Mouse (Mus musculus): ENCODE data around the gene Zfyve16. TPM values are rescaled to one million over a fixed set of nuclear protein-coding genes. Genes with fewer than 3 reads are reported as not detected.

Zfyve16 gene
- 11.1 TPM for polyA plus RNA-seq (2015; fragmentation: Illumina TruSeq; extraction: RNeasy Lipid Tissue Mini Kit (QIAGEN cat#74804); ENCODE audit: low read depth, low replicate concordance)

GRCm38 (mm10) chr13:92530721-92531211 is at the start of gene Zfyve16:
Gene Zfyve16 (minus strand): TSS chr13:92530868.

DNA sequence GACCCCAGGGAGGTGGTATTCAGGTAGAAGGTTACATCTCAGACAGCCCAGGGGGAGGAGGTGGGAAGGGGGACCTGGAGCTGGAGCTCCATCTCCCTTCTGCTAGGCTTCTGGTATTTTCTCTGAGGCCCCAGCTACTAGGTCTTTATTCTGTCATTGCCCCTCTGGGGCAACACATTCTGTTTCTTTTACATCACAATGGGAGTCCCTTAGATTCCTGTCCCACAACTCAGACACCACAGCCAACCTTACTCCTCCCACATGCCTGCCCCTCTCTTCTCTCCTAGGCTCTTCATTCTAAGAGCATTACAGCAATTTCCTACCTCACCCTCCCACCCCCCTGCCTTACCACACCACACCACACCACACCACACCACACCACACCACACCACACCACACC is 45.4 kb upstream of the Zfyve16 start, which contains the start of gene Spz1:
Gene Spz1 (minus strand): TSS at position 101 of the 400 bp plus-strand sequence.

GRCm38 (mm10) chr13:92483852-92484463 is 46.7 kb downstream of the Zfyve16 start, which contains the start of gene Fam151b:
Gene Fam151b (minus strand): TSS chr13:92484015.

Other genes starting within 250 kb of the Zfyve16 start
- gene Gm20379, start 224.9 kb downstream of the Zfyve16 start, polyA plus RNA-seq (2015; fragmentation: Illumina TruSeq; extraction: RNeasy Lipid Tissue Mini Kit (QIAGEN cat#74804); ENCODE audit: low read depth, low replicate concordance) = not detected
- 2.6 TPM for gene Dhfr, start 176.1 kb downstream of the Zfyve16 start, polyA plus RNA-seq (2015; fragmentation: Illumina TruSeq; extraction: RNeasy Lipid Tissue Mini Kit (QIAGEN cat#74804); ENCODE audit: low read depth, low replicate concordance)
- gene Msh3, start 175.9 kb downstream of the Zfyve16 start, polyA plus RNA-seq (2015; fragmentation: Illumina TruSeq; extraction: RNeasy Lipid Tissue Mini Kit (QIAGEN cat#74804); ENCODE audit: low read depth, low replicate concordance) = 15.7 TPM
- 22.1 TPM for gene Ankrd34b, start 105.0 kb downstream of the Zfyve16 start, polyA plus RNA-seq (2015; fragmentation: Illumina TruSeq; extraction: RNeasy Lipid Tissue Mini Kit (QIAGEN cat#74804); ENCODE audit: low read depth, low replicate concordance)
- gene Fam151b, start 46.9 kb downstream of the Zfyve16 start, polyA plus RNA-seq (2015; fragmentation: Illumina TruSeq; extraction: RNeasy Lipid Tissue Mini Kit (QIAGEN cat#74804); ENCODE audit: low read depth, low replicate concordance) = 17.0 TPM
- not detected for gene Spz1, start 45.3 kb upstream of the Zfyve16 start, polyA plus RNA-seq (2015; fragmentation: Illumina TruSeq; extraction: RNeasy Lipid Tissue Mini Kit (QIAGEN cat#74804); ENCODE audit: low read depth, low replicate concordance)
- gene Serinc5, start 80.2 kb upstream of the Zfyve16 start, polyA plus RNA-seq (2015; fragmentation: Illumina TruSeq; extraction: RNeasy Lipid Tissue Mini Kit (QIAGEN cat#74804); ENCODE audit: low read depth, low replicate concordance) = 39.3 TPM

Measured in brain, adult 10 weeks (tissue).